Mouse (Mus musculus) intestine, postnatal 0 days (tissue): ENCODE measurements at regions not wholly inside any gene's neighbourhood (a gene's known extent, or its start where the extent isn't known, plus 50 kb on each side); places are given as distances from the start of the nearest gene placed in this dataset.

ENCODE experiments used
- ATAC-seq: fragments of 200-750 bp; cut with Nextera tagmentation; 2 replicates; pipeline ENCODE4 v1.8.0; 2017; ENCODE audit warnings: mild to moderate bottlenecking, moderate TSS enrichment, moderate library complexity
- H3K27ac ChIP-seq: fragments of 300-500 bp; sonication (generic); 2 replicates; pipeline ENCODE4 v1.5.1; 2014; ENCODE audit warnings: mild to moderate bottlenecking, low read depth, low read length, moderate library complexity
- H3K27me3 ChIP-seq: fragments of 300-500 bp; sonication (generic); replicated peaks from 2 replicates; pipeline ENCODE4 v1.6.1; 2014; ENCODE audit warnings: low read length, mixed read lengths; ENCODE audit not compliant: control insufficient read depth, insufficient read depth
- H3K36me3 ChIP-seq: fragments of 300-500 bp; sonication (generic); 2 replicates; pipeline ENCODE4 v1.6.1; 2014; ENCODE audit warnings: mild to moderate bottlenecking, moderate library complexity; ENCODE audit not compliant: control insufficient read depth, insufficient read depth
- H3K4me1 ChIP-seq: fragments of 300-500 bp; sonication (generic); replicated peaks from 2 replicates; pipeline ENCODE4 v1.6.1; 2014; ENCODE audit warnings: antibody characterized with exemption, low read length, mixed read lengths; ENCODE audit not compliant: control insufficient read depth, insufficient read depth
- H3K4me2 ChIP-seq: fragments of 300-500 bp; sonication (generic); replicated peaks from 2 replicates; pipeline ENCODE4 v1.6.1; 2014; ENCODE audit warnings: low read depth, mild to moderate bottlenecking, moderate library complexity
- H3K4me3 ChIP-seq: fragments of 300-500 bp; sonication (generic); 2 replicates; pipeline ENCODE4 v1.5.1; 2014; ENCODE audit warnings: low read depth, low read length
- H3K9ac ChIP-seq: fragments of 300-500 bp; sonication (generic); 2 replicates; pipeline ENCODE4 v1.6.1; 2014; ENCODE audit warnings: mild to moderate bottlenecking, low read depth, low read length
- H3K9me3 ChIP-seq: fragments of 300-500 bp; sonication (generic); 2 replicates; pipeline ENCODE4 v1.6.1; 2016; ENCODE audit warnings: mixed run types; ENCODE audit not compliant: control insufficient read depth
- CTCF ChIP-seq: sonication (generic); IDR thresholded peaks from 2 replicates; pipeline ENCODE4 v1.5.1; 2016; ENCODE audit warnings: low read depth, mild to moderate bottlenecking, control low read depth, antibody characterized with exemption, moderate library complexity
- WGBS: fragments of 180-500 bp; shearing (Covaris S2); extraction: QIAGEN DNeasy Blood & Tissue Kit; methylation state at CpG from one replicate; pipeline ENCODE4 v1.1.7; 2014; 5-methylcytosine and 5-hydroxymethylcytosine counted together

DNA sequence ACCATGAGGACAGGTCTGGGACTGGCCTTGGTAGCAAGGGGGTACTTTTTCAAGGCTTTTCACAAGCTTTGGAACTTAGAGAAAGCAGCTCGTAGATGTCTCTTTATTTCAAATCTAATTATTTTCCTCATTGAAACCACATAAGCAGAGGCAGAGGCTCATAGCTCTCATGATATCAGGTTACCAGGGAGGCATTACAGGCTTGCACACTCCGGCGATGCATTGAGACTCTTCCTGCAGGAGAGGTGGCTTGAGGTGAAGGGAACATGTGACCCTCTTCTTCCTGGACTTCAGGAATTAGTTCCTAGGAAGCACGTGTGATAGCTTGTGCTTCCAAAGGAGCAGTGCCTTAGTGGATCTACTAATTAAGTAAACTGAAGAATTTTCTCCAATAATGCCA, 233.9 kb upstream of the Snx7 start:
- no peak overlapping the region for H3K4me3 ChIP-seq
- TF ChIP-seq CTCF, result no peak
- no peak overlapping the region for H3K4me2 ChIP-seq
- H3K27ac ChIP-seq, result no peak overlapping the region
- no peaks in the 10 kb centered on the region for H3K9me3 ChIP-seq
- H3K36me3 ChIP-seq, result no peaks in the 10 kb centered on the region
- 72% methylated on average over 4 of the region's 4 CpGs for WGBS
- no peak for ATAC-seq
- H3K4me1 ChIP-seq, result no peaks in the 10 kb centered on the region
- no peak overlapping the region for H3K9ac ChIP-seq
- no peaks in the 10 kb centered on the region for H3K27me3 ChIP-seq

- H3K4me3 ChIP-seq, result no peak overlapping the region
- no peak for ATAC-seq
- no peak overlapping the region for H3K4me2 ChIP-seq
- H3K9ac ChIP-seq, result no peak overlapping the region
- no peak for TF ChIP-seq CTCF
- 84% methylated on average over 3 of the region's 3 CpGs for WGBS
- no peaks in the 10 kb centered on the region for H3K9me3 ChIP-seq
- no peaks in the 10 kb centered on the region for H3K36me3 ChIP-seq
- H3K4me1 ChIP-seq, result no peaks in the 10 kb centered on the region
- no peaks in the 10 kb centered on the region for H3K27me3 ChIP-seq
- no peak overlapping the region for H3K27ac ChIP-seq
Measured at GRCm38 (mm10) chr3:118084508-118084907, 215.8 kb upstream of the Snx7 start.

GRCm38 (mm10) chr3:118072363-118072762, 203.6 kb upstream of the Snx7 start:
- H3K27me3 ChIP-seq, result no peaks in the 10 kb centered on the region
- no peak overlapping the region for H3K4me3 ChIP-seq
- 88% methylated on average over 3 of the region's 3 CpGs for WGBS
- H3K4me2 ChIP-seq, result no peak overlapping the region
- no peak overlapping the region for H3K9ac ChIP-seq
- no peak for TF ChIP-seq CTCF
- H3K9me3 ChIP-seq, result no peaks in the 10 kb centered on the region
- ATAC-seq, result no peak
- no peaks in the 10 kb centered on the region for H3K4me1 ChIP-seq
- H3K36me3 ChIP-seq, result no peaks in the 10 kb centered on the region
- H3K27ac ChIP-seq, result no peak overlapping the region

- no peaks in the 10 kb centered on the region for H3K4me1 ChIP-seq
- no peaks in the 10 kb centered on the region for H3K36me3 ChIP-seq
- no peak overlapping the region for H3K9ac ChIP-seq
- no peak overlapping the region for H3K27ac ChIP-seq
- no peaks in the 10 kb centered on the region for H3K27me3 ChIP-seq
- H3K9me3 ChIP-seq, result no peaks in the 10 kb centered on the region
- WGBS, result 64% methylated on average over 4 of the region's 4 CpGs
- no peak for ATAC-seq
- no peak for TF ChIP-seq CTCF
- no peak overlapping the region for H3K4me2 ChIP-seq
- no peak overlapping the region for H3K4me3 ChIP-seq
Measured at GRCm38 (mm10) chr3:118070129-118070528, 201.4 kb upstream of the Snx7 start.

- 44% methylated on average over 2 of the region's 2 CpGs for WGBS
- no peaks in the 10 kb centered on the region for H3K4me1 ChIP-seq
- H3K36me3 ChIP-seq, result no peaks in the 10 kb centered on the region
- no peaks in the 10 kb centered on the region for H3K27me3 ChIP-seq
- H3K9ac ChIP-seq, result no peak overlapping the region
- TF ChIP-seq CTCF, result no peak
- no peak overlapping the region for H3K4me3 ChIP-seq
- no peak overlapping the region for H3K27ac ChIP-seq
- no peaks in the 10 kb centered on the region for H3K9me3 ChIP-seq
- ATAC-seq, result no peak
- no peak overlapping the region for H3K4me2 ChIP-seq
Measured at GRCm38 (mm10) chr3:118063679-118064078, 194.9 kb upstream of the Snx7 start.

GRCm38 (mm10) chr3:118062569-118062968, 193.8 kb upstream of the Snx7 start:
- Histone ChIP-seq H3K27ac (no peak overlapping the region), H3K9me3 (no peaks in the 10 kb centered on the region), H3K4me1 (no peaks in the 10 kb centered on the region), H3K4me3 (no peak overlapping the region), H3K27me3 (no peaks in the 10 kb centered on the region), H3K4me2 (no peak overlapping the region), H3K9ac (no peak overlapping the region), H3K36me3 (no peaks in the 10 kb centered on the region)
- 73% methylated on average over 1 of the region's 1 CpGs for WGBS
- no peak for ATAC-seq
- no peak for TF ChIP-seq CTCF

DNA sequence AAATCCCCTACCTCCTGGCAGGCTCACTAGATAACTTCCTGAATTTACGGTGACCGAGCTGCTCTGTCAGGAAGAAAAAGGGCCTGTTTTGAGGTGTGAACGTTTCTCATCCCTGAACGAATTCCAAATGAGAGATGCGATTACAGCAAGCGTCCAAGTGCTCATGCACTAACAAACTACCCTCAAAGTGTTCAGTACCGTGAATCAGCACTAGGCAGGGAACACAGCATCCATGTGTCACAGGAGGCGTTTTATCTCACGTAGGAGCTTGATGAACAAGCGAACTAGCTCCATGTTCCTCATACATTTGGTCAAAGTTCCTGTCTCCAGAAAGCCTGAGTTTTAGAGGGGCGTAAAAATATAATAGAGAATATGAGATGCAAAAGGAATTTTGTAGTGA, 178.3 kb upstream of the Snx7 start:
- ATAC-seq, result no peak
- H3K9ac ChIP-seq, result no peak overlapping the region
- H3K9me3 ChIP-seq, result no peaks in the 10 kb centered on the region
- H3K27me3 ChIP-seq, result no peaks in the 10 kb centered on the region
- no peak overlapping the region for H3K27ac ChIP-seq
- TF ChIP-seq CTCF, result no peak
- no peaks in the 10 kb centered on the region for H3K36me3 ChIP-seq
- H3K4me3 ChIP-seq, result no peak overlapping the region
- 83% methylated on average over 11 of the region's 11 CpGs for WGBS
- H3K4me1 ChIP-seq, result no peaks in the 10 kb centered on the region
- no peak overlapping the region for H3K4me2 ChIP-seq
